Mouse (Mus musculus) embryonic facial prominence, embryonic 10.5 days (tissue): ENCODE measurements around the gene Olfr1247. TPM values are rescaled to one million over a fixed set of nuclear protein-coding genes. Genes with fewer than 3 reads are reported as not detected.
"Not testable (repeated sequence)": the region's sequence is repeated elsewhere in the genome, so short reads cannot be mapped to it uniquely, and the experiment has no call there.

Experiments
- DNase-seq: peaks from one replicate; pipeline ENCODE4 v3.0.0-alpha.2; 2017; ENCODE audit warnings: low spot score
- H3K27ac ChIP-seq: fragments of 300-500 bp; sonication (generic); replicated peaks from 2 replicates; pipeline ENCODE4 v1.5.1; 2016; ENCODE audit warnings: mild to moderate bottlenecking
- H3K27me3 ChIP-seq: fragments of 300-500 bp; sonication (generic); replicated peaks from 2 replicates; pipeline ENCODE4 v1.6.1; 2016; ENCODE audit warnings: low read depth, mild to moderate bottlenecking; ENCODE audit not compliant: poor library complexity, severe bottlenecking
- H3K36me3 ChIP-seq: fragments of 300-500 bp; sonication (generic); replicated peaks from 2 replicates; pipeline ENCODE4 v1.6.1; 2016; ENCODE audit warnings: mild to moderate bottlenecking, moderate library complexity
- H3K4me1 ChIP-seq: fragments of 300-500 bp; sonication (generic); 2 replicates; pipeline ENCODE4 v1.6.1; 2016
- H3K4me3 ChIP-seq: fragments of 300-500 bp; sonication (generic); 2 replicates; pipeline ENCODE4 v1.5.1; 2016; ENCODE audit warnings: mild to moderate bottlenecking, moderate library complexity
- H3K9me3 ChIP-seq: fragments of 300-500 bp; sonication (generic); 2 replicates; pipeline ENCODE4 v1.6.1; 2016; ENCODE audit warnings: mild to moderate bottlenecking
- WGBS: fragments of 180-500 bp; shearing (Covaris S2); methylation state at CpG from one replicate; pipeline ENCODE4 v1.1.7; 2016; 5-methylcytosine and 5-hydroxymethylcytosine counted together
- polyA plus RNA-seq: library from polyadenylated mRNA; unstranded; fragments of >200 nt; fragmentation: Nextera tagmentation; extraction: Ambion mirVana; gene quantifications from 2 replicates; pipeline ENCODE4 v1.2.1, GENCODE M21; 2016

The Olfr1247 gene
- polyA plus RNA-seq, result not detected in 2 replicates

DNA sequence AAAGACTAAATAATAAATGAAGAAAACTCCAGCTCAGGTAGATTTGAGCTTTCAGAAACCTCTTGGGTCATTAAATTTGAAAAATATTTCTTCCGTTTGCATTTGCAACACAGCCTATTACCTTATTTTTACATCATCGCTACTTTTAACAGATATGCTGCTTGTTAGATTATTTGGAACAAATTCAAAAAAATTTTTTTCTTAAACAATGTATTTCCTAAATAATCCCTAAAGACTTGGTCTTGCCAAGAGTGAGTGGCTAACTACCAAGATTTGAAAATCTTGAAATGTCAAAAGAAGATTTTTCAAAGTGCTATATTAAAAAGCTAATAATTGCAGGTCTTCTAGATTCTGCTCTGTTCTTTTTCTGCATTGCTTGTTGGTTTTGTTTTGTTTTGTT is at the start of gene Olfr1247:
Gene Olfr1247 (minus strand): TSS at position 101 of the 400 bp plus-strand sequence.
- Histone ChIP-seq H3K36me3 (no peaks in the 10 kb centered on the region), H3K27ac (no peak within 1 kb of the TSS), H3K4me3 (no peak within 1 kb of the TSS), H3K27me3 (no peaks in the 10 kb centered on the region), H3K4me1 (no peaks in the 10 kb centered on the region), H3K9me3 (no peaks in the 10 kb centered on the region)
- DNase-seq, result no peak
- 95% methylated on average over 2 of the region's 2 CpGs for WGBS

DNA sequence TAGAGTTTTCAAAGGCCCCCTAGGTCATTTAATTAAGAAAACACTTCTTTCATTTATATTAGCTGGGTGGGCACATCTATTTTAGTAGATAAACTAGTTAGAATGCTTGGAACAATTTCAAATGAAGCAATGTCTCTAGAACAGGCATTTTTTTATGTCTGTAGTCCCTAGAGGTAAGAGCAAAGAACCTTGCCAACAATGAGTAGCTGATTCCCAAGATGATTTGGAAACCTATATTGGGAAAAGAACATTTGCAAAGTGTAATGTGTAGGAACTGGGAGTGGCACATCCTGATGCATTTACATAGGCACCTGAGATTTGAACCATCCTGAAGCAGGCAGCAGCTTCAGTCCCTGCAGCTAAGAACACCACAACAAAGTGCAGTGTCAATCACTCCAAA is 47.4 kb upstream of the Olfr1247 start, which contains the start of gene Olfr1250:
Gene Olfr1250 (minus strand): TSS at position 101 of the 400 bp plus-strand sequence.
- Histone ChIP-seq H3K27me3 (no peaks in the 10 kb centered on the region), H3K36me3 (no peaks in the 10 kb centered on the region), H3K27ac (no peak within 1 kb of the TSS), H3K9me3 (no peaks in the 10 kb centered on the region), H3K4me3 (no peak within 1 kb of the TSS), H3K4me1 (no peaks in the 10 kb centered on the region)
- DNase-seq, result no peak

DNA sequence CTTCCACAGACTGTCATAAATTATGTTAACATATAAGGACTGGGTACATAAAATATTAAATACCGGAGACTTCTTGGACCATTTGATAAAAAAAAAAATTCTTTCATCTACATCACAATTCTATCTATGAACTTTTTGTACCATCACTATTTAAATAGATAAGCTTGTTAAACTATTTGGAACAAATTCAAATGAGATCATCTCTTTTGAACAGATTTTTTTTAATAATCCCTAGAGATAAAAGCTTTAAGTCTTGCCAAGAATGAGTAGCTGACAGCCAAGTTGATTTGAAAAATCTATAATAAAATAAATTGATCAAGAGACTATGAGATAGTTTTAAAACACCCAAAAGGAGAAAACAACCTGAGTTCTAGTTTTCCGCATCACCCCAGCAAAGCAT is 21.0 kb upstream of the Olfr1247 start, which contains the start of gene Olfr1249:
Gene Olfr1249 (minus strand): TSS at position 101 of the 400 bp plus-strand sequence.
- WGBS, result 95% methylated on average over 2 of the region's 2 CpGs
- Histone ChIP-seq H3K4me3 (no peak within 1 kb of the TSS), H3K9me3 (no peaks in the 10 kb centered on the region), H3K27me3 (no peaks in the 10 kb centered on the region), H3K4me1 (no peaks in the 10 kb centered on the region), H3K36me3 (no peaks in the 10 kb centered on the region), H3K27ac (no peak within 1 kb of the TSS)
- DNase-seq, result no peak

DNA sequence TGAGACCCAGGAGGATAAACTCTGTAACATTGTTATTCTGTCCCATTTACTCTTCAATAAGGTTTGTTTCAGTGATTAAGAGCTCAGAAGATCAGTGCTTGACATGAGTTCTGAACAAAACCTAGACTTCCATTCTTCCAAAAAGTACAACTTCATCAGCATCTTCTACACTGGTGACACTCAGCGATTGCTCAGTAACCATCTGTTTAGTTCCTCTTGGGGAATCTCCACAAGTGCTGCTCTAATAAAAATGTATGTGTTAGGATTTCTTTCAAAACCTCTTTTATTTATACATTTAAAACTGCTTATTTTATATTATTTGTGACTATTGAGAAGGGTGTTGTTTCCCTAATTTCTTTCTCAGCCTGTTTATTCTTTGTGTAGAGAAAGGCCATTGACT is 4.2 kb upstream of the Olfr1247 start, which contains the start of gene Olfr1248:
Gene Olfr1248 (minus strand): TSS at position 101 of the 400 bp plus-strand sequence.
- H3K9me3 ChIP-seq, DNase-seq, H3K27ac ChIP-seq, H3K36me3 ChIP-seq, H3K4me1 ChIP-seq, H3K27me3 ChIP-seq, H3K4me3 ChIP-seq: not testable (repeated sequence)
- WGBS, result 96% methylated on average over 1 of the region's 1 CpGs

DNA sequence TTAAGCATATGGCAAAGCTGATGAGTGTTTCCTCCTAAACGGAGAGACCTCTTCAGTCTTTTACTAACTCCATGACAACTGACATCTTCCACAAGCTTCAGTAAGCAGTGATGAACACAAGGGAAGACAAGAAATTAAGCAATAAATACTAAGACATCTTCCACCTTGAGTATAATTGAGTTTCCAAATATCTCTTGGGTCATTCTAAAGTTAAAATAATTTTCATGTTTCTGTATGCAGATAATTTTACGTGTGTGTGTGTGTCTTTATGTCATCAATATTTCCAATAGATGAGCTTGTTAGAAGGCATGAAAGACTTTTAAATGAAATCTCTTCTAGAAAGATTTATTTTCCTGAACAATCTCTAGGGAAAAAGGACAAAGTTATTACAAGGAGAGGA is 20.9 kb downstream of the Olfr1247 start, which contains the start of gene Olfr1246:
Gene Olfr1246 (minus strand): TSS at position 101 of the 400 bp plus-strand sequence.
- Histone ChIP-seq H3K4me3 (no peak within 1 kb of the TSS), H3K9me3 (no peaks in the 10 kb centered on the region), H3K27me3 (no peaks in the 10 kb centered on the region), H3K36me3 (no peaks in the 10 kb centered on the region), H3K4me1 (no peaks in the 10 kb centered on the region), H3K27ac (no peak within 1 kb of the TSS)
- WGBS, result 77% methylated on average over 2 of the region's 2 CpGs
- DNase-seq, result no peak

DNA sequence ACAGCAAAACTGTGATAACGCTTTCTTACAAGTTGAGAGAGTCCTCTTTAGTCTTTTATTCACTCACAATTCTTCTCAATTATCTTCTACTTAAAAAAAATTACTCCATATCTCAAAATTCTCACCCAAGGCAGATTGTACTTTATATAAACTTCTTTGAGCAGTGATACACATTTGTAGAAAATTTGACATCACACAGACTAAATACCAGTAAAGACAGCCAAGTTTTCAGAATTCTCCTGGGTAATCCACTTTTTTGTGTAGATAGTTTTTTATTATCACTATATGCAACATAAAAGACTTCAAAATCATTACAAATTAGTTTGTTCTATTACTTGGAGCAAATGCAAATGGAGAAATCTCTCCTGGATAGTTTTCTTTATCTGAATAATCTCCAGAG is 35.6 kb downstream of the Olfr1247 start, which contains the start of gene Olfr1245:
Gene Olfr1245 (minus strand): TSS at position 101 of the 400 bp plus-strand sequence.
- no peaks in the 10 kb centered on the region for H3K27me3 ChIP-seq
- H3K9me3 ChIP-seq, result no peaks in the 10 kb centered on the region
- H3K36me3 ChIP-seq, result no peaks in the 10 kb centered on the region
- WGBS, result 93% methylated on average over 1 of the region's 1 CpGs
- no peak for DNase-seq
- H3K4me3 ChIP-seq, result no peak within 1 kb of the TSS
- H3K4me1 ChIP-seq, result no peaks in the 10 kb centered on the region
- no peak within 1 kb of the TSS for H3K27ac ChIP-seq

DNA sequence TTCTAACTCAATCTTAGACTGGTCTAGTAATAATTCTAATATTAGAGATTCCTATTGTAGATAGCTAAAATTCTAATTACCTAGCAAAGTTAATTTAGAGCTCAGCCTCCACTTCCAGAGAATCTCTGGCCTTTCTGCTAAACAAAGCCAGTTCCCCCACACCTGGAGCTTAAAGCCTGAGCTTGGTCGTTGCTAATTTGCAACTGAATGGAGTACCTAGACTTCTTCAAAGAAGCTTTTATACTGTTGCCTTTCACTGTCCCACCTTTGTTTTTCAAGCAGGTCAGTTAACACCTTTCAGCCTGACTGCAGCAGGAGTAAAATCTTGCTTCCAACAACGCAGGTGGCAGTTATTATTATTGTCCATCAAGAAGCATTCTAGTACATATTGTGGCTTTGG is 51.2 kb downstream of the Olfr1247 start:
- WGBS, result 60% methylated on average over 2 of the region's 2 CpGs

More for the DNA sequence above, 51.2 kb downstream of the Olfr1247 start:
- not testable (repeated sequence) for H3K27me3 ChIP-seq, H3K36me3 ChIP-seq, H3K27ac ChIP-seq, H3K4me1 ChIP-seq, H3K4me3 ChIP-seq, DNase-seq, H3K9me3 ChIP-seq

Other genes with a start within 250 kb of the Olfr1247 start
- gene Olfr1234, start 249.3 kb downstream of the Olfr1247 start, polyA plus RNA-seq, result not detected in 2 replicates
- not detected in 2 replicates for gene Olfr1238, start 204.5 kb downstream of the Olfr1247 start, polyA plus RNA-seq
- not detected in 2 replicates for gene Olfr1239, start 193.7 kb downstream of the Olfr1247 start, polyA plus RNA-seq
- not detected in 2 replicates for gene Olfr1240, start 171.1 kb downstream of the Olfr1247 start, polyA plus RNA-seq
- not detected in 2 replicates for gene Olfr1241, start 127.0 kb downstream of the Olfr1247 start, polyA plus RNA-seq
- not detected in 2 replicates for gene Olfr1242, start 115.8 kb downstream of the Olfr1247 start, polyA plus RNA-seq
- gene Olfr1243, start 82.6 kb downstream of the Olfr1247 start, polyA plus RNA-seq, result not detected in 2 replicates
- not detected in 2 replicates for gene Olfr1245, start 35.7 kb downstream of the Olfr1247 start, polyA plus RNA-seq
- gene Olfr1246, start 21.0 kb downstream of the Olfr1247 start, polyA plus RNA-seq, result not detected in 2 replicates
- not detected in 2 replicates for gene Olfr1248, start 4.1 kb upstream of the Olfr1247 start, polyA plus RNA-seq
- gene Olfr1249, start 20.9 kb upstream of the Olfr1247 start, polyA plus RNA-seq, result not detected in 2 replicates
- gene Olfr1250, start 47.3 kb upstream of the Olfr1247 start, polyA plus RNA-seq, result not detected in 2 replicates
- gene Olfr1251, start 57.8 kb upstream of the Olfr1247 start, polyA plus RNA-seq, result not detected in 2 replicates
- gene Olfr1252, start 110.9 kb upstream of the Olfr1247 start, polyA plus RNA-seq, result not detected in 2 replicates
- not detected in 2 replicates for gene Olfr1253, start 143.0 kb upstream of the Olfr1247 start, polyA plus RNA-seq
- not detected in 2 replicates for gene Olfr1254, start 179.5 kb upstream of the Olfr1247 start, polyA plus RNA-seq
- gene Olfr1255, start 197.9 kb upstream of the Olfr1247 start, polyA plus RNA-seq, result not detected in 2 replicates
- not detected in 2 replicates for gene Olfr1256, start 227.4 kb upstream of the Olfr1247 start, polyA plus RNA-seq
- not detected in 2 replicates for gene Olfr48, start 234.1 kb upstream of the Olfr1247 start, polyA plus RNA-seq